Mouse (Mus musculus): Measurements from ENCODE around the gene Prickle2.

Gene Prickle2

DNA sequence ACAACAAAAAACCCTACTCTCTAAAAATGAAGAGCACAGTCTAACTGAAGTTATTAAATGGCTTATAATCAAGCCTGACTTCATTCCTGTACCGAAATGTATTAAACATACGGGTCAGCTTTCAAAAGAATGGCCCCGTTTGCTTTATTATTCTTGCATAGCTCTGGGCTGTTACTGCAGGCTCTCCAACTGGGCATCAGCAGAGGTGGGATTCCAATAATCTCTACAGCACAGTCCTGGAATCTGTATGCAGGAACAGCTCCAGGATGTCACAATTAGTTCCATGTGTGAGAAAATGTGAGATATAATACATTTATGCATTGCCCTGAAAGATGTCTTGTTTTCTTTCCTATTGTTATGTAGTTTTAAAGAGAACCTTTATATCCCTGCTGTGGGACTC is 38.4 kb downstream of the Prickle2 start:
- DNase-seq (ENCODE audit: low spot score), result no peak

DNA sequence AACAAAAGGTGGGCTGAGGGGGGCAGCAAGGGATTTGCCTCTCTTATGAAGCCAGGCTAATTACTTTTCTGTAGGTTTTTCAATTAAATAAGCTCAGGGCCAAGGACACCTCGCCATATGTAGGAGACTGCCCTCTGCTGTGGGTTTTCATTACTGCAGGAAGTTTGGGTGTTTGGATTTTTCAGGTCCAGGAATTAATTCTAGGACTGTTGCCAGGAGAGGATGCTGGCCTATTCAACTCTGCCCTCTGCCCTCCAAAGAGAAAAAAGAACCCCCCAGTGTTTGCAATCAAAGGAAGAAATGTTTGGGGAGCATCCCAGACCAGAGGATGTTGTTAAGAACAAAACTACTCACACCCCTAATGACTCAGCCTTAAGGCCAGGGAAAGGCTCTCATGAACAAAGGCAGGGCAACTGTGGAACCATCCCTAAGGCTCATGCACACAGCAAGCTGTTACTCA is 40.4 kb downstream of the Prickle2 start:
- peak; percentile 19 for DNase-seq (ENCODE audit: low spot score)

DNA sequence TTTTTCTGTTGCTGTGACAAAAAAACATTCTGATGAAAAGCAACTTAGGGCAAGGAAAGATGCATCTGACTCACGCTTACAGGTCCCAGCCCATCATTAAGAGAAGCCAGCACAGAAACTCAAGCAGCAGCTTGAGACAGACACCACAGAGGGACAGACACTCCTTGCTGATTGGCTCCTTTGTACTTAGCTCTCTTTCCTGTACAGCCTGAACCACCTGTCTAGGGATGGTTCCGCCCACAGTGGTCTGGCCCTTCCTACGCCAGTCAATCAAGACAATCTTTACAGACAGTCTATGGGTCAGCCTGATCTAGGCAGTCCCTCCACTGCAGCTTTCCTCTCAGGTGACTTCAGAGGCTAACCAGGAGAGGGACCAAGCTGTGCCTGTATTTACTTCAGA is 42.1 kb downstream of the Prickle2 start:
- no peak for DNase-seq (ENCODE audit: low spot score)

DNA sequence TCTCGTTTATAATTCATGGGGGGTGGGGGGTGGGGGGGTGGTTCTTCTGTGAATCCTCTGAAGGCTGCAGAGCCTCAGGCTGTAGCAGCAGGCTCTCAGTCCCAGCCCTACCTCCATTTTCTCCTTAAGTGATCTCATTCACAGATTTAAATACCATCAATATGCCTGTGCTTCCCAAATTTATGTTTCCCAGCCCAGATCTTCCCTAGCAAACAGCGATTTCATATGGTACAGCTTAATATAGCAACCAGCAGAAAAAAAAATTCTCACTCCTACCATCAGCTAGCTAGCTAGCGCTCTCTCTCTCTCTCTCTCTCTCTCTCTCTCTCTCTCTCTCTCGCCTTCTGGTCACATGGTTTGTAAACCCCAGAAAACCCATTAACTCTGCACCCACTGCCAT is 42.5 kb downstream of the Prickle2 start:
- DNase-seq (ENCODE audit: low spot score), result no peak

DNA sequence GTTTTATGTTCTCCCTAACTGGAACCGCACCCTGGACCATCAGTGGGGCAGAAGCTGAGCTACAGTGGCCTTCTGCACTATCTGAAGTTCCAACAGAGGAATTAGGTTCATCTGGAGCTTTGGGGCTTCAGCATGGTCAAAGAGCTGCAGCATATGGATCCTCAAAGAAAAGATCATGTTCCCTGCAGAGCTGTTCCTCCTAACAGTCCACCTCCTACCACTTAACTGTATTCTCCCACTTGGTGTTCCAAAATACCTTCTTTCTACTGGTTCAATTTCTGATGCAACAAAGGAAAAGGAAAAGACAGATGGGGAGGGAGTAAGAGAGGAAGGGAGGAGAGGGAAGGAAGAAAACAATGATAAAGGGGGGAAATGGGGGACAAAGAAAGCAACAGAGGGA is 56.9 kb downstream of the Prickle2 start:
- DNase-seq (ENCODE audit: low spot score), result no peak

DNA sequence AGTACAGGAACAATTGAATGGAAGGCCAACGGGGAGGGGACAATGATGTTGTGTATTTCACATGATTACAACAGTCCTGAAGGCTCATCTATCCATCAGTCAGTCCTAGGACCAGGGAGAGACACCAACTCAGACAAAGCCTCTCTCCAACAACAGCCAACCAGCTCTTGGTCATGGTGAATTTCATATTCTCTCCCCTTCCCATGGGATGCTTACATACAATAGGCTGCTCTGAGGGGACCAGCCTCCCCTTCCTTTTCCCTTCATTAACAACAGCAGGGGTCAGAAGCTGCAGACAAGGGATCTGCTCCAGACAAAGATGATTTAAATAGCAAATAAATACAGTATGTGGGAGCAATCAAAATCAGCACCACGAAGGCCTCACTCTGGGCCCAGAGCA is 57.4 kb downstream of the Prickle2 start:
- DNase-seq (ENCODE audit: low spot score), result no peak

DNA sequence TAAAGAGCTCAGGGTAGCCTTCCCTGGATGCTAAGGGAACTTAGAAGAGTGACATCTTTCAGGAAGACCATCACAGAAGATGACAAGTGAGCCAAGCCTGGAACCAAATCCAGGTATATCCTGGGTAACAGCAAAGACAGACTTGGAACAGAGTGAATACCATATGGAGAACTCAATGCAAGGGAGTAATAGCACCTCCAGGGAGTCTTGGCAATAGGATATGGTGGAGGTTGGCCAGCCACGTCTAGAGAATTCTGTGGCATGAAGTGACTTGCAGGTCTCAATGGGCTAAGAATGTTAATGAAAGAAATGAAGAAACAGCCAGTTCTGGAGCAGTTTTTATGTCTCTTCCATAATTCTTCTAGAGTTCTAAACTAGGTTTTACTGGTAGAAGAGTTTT is 63.0 kb downstream of the Prickle2 start:
- DNase-seq (ENCODE audit: low spot score), result no peak

DNA sequence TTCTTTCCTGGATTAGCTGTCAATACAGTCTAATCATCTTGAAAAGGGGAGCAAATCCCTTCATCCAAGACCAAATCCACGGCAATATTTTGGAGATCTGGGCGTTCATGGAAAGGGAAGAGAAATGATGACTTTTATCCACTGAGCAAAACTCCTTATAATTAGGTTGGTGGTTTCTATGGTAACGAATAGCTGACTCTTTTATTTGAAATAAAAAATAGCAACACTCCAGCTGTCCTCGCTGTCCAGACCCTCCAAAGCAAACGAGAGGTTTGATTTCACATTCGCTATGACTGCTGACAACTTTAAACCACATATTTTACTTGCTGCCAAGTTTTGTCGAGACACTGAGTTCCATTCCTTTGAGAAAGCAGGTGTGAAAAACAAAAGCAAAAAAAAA is 64.0 kb downstream of the Prickle2 start:
- no peak for DNase-seq (ENCODE audit: low spot score)

DNA sequence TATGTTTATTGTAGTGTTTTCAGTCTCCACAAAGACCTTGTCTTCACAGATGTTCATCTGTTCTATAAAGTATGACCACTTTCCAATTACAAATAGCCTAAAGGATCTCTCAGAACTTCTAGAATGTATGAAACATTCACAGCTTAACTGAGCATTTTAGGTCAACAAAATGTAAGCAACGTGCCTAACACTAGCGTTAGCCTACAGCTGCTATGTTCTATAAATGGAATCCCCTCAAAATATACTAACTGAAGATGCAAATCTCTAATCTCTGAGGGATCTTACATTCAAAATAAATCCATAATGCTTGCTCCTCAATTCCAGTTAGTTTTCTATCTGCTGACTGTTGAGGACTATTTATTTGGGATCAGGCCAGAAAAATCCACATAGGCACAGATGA is 65.1 kb downstream of the Prickle2 start:
- DNase-seq (ENCODE audit: low spot score), result no peak

DNA sequence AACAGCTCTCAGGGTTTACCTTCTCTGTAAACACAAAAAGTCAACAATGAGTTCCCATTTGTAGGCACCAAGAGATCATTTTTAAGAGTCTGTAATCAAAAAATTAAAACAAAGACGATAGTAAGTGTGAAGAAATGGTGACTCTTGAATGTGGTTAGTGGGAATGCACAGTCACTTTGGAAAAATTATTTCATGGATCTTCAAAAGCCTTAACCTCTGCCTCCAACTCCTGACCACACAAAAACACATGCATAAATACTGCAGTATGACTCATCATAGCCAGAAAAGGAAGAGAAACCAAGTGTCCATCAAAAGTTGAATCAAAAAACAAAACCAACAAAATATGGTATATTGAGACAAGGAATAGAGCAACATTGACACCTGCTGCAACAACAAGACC is 69.5 kb downstream of the Prickle2 start:
- DNase-seq (ENCODE audit: low spot score), result no peak

DNA sequence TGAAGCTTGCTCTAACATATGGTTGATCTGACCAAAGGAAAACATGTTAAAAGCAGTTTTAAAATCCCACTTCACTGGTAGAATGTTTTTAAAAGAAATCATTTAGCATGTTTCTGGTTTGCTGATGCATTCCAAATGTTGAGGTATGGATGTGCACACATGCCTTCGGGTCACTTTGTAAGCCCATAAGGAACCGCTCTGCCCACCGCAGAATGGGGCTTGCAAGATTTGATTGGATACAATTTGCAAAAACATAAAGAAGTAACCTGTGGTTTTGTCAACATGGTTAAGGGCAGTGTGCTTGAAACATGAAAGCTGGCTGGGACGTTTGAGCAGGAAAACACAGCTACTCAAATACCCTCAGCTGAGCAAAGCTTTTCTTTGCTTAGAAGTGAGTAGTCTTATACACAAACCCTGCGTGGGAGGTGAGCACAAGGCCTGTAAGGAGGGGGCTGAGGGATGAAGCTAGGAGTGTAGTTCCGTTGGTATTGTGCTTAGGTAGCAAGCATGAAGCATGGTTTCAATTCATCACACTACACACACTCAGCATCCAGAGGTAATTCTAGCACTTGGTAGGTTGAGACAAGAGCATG is 71.0 kb downstream of the Prickle2 start:
- DNase-seq (ENCODE audit: low spot score), result no peak

DNA sequence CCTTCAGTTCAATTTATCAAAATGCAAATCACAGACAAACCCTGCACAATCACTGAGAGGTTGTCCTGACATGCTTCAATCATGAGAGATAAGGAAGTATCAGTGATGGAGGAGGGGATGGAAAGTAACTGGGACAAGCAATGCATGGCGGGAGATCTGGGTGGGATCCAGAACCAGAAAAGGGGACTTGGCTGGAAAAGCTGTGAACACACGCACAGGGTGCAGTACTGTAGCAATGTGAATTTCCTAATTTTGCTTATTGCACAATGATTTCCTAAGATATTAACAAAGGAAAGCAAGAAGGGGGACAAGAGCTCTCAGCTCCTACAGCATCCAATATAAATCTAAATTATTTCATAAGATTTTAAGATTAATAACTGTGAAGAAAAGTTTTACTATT is 75.0 kb downstream of the Prickle2 start:
- DNase-seq (ENCODE audit: low spot score), result no peak

DNA sequence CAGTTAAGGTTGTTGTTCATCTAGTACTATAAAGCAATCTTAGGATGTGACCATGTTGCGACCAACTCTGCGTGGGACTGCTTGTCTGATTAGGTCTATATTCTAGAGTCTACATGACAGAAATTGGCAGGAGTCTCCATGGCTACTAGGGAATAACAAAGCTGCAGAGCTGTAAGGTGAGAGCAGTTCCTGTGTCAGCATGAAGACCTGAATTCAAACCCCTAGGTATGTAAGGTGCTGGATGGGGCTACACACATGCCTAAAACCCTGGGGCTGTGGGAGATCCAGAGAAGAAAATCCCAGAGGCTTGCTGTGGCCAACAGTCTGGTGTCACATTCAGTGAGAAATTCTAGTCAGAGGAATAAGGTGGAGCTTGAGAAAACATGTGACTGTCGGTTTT is 78.2 kb downstream of the Prickle2 start:
- no peak for DNase-seq (ENCODE audit: low spot score)

DNA sequence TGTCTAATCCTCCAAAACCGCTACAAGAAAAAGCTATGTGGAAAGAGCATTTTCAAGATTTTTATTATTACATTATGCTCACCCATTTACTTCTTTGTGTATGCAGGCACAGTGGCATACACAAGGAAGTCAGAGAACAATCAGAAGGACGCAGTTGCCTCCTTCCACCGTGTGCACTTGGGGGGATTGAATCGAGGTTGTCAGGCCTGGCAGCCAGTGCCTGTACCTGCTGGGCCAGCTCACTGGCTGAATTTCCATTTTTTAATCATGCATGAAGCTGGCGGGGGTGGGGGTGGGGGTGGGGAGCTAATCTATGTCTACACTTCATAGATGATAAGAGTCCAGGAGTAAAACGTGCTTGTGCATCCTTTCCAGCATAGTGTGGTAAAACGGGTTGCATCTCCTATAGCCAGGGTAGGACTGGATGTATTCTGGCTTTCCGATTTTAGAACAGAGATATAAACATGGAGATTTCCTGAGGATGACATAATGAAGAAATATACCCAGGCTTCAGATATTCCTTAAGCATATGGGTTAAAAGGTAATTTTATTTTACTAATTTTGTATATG is 78.8 kb downstream of the Prickle2 start:
- no peak for DNase-seq (ENCODE audit: low spot score)

DNA sequence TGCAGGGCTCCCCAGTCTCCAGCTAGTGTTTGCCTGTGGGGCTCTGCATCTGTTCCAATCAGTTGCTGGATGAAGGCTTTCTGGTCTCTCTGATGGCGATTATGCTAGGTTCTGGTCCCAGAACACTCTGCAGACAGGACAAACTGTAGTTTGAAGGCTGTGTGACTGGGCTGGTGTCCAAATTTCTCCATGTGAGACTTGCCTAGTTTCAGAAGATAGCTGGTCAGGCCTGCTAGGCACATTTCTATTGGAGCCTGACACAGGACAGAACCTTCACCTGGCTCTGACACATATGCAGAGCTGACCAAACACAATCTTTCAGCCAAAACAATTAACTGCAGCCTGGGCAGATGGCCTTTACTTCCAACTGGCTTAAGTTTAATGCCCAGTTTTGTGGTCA is 80.0 kb downstream of the Prickle2 start:
- peak; percentile 21 for DNase-seq (ENCODE audit: low spot score)

DNA sequence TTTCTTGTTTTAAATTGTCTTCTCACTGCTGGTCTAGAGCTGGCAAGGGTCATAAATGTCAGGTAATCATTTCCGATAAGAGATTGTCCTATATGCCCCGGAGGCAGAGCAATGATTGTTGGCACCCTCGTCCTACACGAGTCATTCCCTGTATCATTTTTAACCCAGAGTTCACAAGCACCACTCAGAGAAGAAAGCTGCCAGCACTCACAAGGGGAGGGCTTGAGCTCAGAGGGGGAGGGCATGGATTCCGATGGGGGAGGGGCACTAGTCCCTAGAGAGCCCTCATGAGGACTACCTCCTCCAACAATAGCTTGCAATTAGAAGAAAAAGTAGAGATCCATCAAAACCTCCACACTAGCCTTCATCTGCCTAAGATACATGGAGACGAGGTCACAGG is 81.6 kb downstream of the Prickle2 start:
- DNase-seq (ENCODE audit: low spot score), result no peak

DNA sequence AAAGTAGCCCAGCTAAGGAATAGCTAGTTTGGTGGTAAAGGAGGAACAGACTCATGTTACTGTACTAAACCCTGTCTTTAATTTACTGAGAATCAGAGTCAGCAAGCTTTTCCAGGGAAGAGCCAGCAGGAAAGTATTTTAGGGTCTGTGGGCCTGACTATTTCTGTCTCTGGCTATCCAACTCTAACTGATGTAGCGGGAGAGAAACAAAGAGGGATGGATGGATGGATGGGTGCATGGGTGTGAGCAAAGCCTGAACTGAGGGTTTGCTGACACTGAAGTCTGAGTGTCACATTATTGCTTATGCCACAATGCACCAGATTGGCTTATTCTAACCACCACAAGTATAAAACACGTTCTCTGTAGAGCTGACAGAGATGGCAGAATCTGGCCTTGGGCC is 88.8 kb downstream of the Prickle2 start:
- no peak for DNase-seq (ENCODE audit: low spot score)

DNA sequence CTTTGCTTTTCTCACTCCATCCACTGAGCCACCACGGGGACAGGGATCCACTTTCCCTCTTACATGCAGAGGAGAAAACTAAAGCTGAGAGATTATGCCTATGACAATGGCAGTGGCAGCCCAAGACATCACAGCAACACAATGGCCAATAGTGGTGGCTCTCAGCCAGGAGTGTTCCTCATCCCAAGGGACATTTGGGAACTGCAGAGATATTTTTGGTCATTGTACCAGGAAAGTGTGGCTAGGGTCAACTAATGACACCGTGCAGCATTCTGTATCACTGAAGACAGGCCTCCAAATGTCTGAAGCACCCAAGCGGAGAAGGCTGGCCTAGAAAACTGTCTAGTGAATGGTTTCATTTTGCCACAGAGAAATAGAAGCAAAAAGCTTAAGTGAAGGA is 91.2 kb downstream of the Prickle2 start:
- DNase-seq (ENCODE audit: low spot score), result no peak

DNA sequence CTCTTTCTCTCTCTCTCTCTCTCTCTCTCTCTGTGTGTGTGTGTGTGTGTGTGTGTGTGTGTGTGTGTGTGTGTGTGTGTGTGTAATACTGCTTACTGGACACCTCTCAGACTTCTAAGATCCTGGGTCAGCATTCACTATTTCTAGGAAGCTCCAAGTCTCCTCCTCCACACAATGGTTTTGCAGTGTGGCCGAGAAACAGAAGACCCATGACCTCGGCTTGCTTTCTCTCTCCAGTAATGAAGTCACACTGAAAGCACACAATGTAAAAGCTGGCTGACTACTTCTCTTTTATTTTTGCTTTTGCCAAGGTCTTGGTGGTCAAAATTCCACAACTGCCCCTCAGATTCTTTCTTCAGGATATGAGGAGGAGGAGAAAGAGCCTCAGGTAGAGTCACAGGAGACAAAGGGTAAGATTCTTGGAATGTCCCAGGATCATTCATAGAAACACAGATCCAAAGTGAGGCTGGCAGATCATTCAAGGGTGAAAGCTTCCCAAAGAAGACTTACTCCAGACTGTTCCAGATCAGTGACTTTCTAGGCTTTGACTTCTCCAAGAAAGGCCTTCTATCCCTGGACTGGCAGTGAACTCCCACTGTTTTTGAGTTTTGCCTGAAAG is 93.7 kb downstream of the Prickle2 start:
- DNase-seq (ENCODE audit: low spot score), result peak; percentile 19

DNA sequence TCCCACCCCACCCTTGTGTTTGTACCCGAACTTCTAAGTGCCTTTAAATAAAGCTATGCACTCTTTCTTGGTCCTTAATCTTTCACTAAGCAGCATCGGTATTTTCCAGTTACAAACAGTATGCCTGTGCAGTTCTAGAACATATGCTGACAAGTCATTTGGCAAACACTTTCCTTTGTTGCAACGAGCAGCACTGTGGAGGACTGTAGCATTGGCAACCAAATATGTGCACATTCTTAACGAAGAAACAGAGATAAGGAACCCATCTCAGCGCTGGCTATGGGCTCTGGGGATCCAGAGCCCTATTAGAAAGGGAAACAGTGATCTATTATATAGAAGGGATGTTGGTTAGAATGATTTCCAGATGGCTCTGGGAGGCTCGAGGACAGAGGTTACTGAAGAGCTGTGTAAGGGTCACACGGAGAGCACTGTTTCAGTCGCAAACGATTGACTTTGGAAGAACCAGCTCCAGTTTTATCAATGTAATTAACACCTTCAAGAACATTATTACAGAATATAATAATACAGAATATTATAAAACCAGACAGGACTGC is 96.2 kb downstream of the Prickle2 start:
- peak; percentile 9 for DNase-seq (ENCODE audit: low spot score)

DNA sequence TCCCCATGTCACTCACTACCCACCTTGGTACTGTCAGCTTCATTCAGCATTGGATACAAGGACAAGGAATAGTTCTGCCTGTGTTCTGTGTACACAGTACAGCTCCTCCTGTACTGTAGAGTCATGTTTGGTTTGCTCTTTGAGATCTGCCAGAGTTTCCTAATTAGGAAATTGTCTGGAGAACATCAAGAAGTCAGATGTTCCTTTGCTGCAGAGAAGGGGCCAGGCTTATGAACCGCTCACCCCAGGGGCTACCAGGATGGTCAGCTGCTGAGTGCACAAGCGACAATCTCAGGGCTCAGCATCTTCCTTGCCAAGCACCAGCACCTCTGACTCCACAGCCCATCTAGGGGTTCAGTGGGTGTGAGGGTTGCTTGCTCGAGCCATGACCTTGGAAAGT is 96.9 kb downstream of the Prickle2 start:
- DNase-seq (ENCODE audit: low spot score), result no peak

DNA sequence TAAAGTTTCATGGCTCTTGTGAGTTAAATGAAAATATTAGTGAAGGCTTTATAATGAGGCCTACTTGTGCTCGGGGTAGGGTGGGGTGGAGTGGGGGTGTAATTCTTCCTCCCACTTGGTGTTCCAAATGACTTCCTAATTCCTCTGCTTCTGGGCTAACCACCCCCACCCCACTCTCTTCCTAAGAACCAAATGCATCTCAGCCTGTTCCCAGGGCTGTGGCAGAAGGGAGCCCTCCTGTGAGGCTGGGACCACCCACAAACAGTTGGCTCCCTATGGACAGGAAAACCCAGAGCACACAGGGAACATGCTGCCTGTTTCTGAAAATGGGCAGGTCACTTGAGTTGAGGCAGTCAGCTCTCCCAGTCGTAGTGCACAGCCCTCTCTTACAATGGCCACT is 100.8 kb downstream of the Prickle2 start:
- peak; percentile 33 for DNase-seq (ENCODE audit: low spot score)

DNA sequence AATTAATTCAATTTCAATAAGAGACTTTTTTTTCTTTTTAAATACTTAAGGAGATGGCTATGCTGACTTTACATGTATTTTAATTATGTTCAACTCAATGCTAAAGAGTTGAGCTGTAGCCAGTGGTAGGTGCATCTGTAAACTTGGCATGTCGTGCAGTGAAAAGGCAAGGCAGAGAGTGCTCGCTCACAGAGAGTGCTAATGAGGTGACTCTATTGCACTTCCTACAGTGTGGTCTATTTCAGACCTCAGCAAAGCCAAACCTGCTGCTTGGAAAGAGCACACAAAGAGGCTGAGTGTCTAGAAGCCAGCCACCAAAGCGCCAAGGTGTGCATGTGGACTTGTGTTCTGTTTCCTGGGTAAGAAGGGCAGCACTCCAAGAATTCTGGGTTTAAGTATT is 109.6 kb downstream of the Prickle2 start:
- no peak for DNase-seq (ENCODE audit: low spot score)
